Mouse (Mus musculus) cerebellum, adult 9-10 months (tissue): Measurements from ENCODE around the gene Tnfrsf9.
A peak's percentile ranks its signal among the peaks of the same experiment; 100 is the strongest.

Experiments
- DNase-seq: peaks from one replicate; pipeline ENCODE4 v3.0.0; 2022

Tnfrsf9 gene

DNA sequence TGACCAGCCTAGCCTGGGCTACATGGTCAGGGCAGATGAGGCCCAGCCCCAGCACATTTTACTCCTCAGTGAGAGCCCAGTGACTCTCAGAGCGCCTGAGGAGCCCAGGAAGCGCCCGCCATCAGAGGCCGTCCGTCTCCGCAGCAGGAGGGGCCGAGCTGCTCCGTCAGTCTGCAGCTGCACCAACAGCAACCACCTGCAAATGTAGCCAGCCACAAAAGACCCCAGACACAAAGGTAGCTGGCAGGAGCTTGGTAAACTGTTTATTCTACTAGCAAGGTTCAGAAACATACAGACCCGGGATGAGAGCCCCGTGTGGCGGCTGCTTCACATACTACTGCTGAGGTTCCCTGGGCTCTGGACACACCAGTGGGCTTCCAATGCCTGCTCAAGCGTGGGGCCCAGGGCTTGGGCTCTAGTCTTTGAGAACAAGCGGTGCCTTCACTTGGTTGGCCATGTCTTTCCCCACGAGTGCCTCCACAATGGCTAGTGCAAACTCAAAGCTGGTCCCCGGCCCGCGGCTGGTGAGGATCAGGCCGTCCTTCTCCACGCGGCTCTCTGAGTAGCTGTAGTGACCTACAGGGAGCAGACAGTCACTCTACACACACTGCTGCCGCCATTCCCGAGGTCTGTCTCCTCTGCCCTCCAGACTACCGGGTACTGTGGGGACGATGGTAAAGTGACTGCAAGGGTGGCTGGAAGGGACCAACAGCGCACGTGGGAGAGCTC lies 17.3 kb upstream of the Tnfrsf9 start:
- DNase-seq = no peak

DNA sequence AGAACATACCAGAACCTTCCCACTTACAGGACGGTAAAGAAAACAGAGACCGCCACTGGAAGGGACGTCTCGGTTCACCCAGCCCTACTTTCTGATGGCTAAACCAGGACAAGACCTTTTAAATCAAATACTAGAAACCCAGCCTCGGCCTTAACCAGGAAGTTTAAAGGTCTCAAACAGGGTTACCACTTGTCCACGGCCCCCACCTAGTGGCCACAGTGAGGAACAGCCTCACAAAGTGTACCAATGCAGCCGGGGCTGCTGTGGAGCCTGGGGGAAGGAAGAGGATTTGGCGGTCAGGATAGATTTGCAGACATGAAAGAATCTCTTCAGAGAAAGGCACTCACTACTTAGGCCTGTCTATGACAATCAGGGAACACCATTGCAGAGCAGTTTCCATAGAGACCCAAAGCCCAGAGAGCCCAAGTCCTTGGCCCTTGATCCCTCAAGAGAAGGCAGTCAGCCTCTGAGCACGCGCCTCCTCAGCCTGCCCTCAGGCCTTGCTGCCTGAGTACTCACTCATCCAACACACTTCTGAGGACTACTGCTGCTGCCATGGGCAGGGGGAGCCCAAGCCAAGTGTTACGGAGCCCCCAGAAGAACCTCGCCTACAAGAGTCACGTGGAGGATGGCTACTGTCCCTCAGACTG lies 15.5 kb upstream of the Tnfrsf9 start:
- peak; percentile 69 for DNase-seq

- DNase-seq = no peak
Measured at GRCm38 (mm10) chr4:150900486-150900885, 13.9 kb upstream of the Tnfrsf9 start.

DNA sequence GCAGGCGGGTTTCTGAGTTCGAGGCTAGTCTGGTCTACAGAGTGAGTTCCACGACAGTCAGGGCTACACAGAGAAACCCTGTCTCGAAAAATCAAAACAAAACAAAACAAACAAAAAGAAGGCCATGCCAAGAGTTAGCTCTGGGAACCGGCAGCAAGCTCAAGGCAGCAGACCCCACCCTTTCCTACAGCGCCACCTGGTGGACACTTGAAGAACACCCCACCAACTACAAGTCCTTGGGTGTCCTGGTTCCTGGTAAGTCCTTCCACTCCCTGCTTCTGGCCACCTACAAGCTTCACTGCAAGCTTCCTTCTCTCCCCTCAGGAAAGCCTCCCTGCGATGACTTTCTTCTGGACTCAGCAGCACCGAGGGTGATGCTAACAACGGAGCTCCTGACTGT lies 12.7 kb upstream of the Tnfrsf9 start:
- DNase-seq = peak; percentile 66

GRCm38 (mm10) chr4:150902062-150902461 lies 12.3 kb upstream of the Tnfrsf9 start:
- DNase-seq = no peak

GRCm38 (mm10) chr4:150903091-150903742 lies 11.1 kb upstream of the Tnfrsf9 start:
- DNase-seq = no peak

DNA sequence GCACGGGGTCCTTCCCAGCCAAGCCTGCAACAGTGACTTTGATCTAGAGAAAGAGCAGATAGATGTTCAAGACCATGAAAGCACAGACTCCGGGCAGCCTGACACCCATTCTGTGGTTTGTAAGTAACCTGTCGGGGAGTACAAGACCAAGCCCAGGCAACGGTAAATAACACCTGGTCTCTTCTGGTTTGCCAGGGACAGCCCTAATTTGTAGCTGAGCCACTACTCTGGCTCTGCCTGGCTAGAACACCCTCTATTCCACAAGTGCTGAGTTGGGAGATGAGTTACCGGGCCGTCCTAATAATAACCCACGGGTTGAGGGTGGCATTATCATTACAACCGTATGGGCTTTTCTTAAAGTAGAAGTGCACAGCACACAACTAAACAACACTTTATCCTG lies 7.3 kb upstream of the Tnfrsf9 start:
- DNase-seq = no peak

DNA sequence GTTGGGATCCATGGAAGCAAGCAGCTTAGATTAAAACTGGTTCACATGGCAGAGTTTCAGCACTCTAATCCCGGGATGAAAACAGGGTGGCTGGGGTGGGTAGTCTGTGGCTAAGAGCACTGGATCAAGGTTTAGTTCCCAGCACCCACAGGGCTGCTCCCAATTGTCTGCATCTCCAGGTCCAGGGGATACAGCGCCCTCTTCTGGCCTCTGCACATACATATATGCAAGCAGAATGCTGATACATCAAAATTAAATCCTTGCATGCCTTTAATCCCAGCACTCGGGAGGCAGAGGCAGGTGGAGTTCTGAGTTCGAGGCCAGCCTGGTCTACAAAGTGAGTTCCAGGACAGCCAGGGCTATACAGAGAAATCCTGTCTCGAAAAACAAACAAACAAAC lies 5.8 kb upstream of the Tnfrsf9 start:
- peak; percentile 51 for DNase-seq

DNA sequence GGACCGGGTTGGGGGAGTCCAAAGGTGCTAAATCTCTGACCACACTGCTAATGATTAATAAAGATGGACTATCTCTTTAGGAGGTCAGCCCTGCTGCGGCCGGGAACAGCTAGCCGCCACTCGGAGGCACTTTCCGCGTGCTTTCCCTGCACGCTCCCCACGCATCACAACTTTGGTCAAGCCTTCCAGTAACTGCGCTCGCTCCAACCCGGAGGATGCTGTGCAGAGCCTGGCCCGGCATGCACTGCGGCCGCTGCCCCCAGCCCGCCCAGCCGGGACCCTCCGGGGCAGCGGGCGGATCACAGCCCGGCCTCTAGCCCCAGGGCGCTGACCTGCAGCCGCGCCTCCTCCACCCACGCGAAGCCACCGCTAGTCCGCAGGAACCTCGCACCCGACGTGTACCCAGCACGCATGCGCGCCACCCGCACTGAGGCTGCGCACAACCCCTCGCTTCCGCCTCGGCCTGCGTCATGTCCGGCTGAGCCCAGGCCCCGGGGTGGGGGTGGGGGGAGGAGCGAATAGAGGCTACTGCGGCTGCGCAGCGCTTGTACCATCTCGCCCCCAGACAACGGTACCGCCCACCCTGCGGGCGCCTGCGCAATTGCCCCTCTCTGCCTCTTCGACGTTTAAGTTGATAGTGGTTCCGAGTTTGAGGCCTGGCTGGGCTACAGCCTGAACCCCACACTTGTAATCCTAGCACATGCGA lies 4.8 kb upstream of the Tnfrsf9 start:
- peak; percentile 97 for DNase-seq

DNA sequence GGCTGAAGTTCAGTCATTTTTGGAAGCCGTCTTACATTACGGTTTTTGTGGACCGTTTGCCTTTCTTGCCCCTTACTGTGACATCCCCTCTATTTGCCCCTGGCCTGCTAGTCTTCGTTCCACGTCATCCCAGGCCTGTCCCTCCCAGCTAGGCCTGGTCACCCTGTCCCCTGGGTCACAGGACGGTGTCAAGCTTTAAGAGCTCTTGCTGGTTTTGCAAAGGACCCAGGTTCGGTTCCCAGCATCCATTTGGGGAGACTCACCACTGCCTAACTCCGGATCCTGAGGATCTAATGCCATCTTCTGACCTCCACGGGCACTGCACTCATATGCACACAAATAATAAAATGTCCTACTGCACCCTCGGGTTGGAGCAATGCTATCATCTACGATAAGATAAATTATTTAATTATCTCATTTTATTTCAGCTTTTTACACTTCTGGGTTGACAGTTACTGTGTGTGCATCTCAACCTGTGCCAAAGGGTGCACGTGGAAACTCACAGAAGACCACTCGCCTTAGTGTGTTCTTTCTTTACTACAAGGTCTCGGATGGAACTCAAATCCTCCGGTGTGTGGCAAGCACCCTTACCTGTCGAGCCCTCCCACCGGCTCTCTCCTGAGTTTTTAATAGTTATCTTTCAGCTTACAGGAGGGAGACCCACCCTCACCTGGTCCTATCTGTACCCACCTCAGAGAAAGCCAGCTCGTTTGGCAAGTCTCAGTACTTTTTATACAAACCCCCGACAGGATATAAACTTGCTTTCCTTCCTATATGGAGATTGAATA lies 4.0 kb upstream of the Tnfrsf9 start:
- peak; percentile 61 for DNase-seq

DNA sequence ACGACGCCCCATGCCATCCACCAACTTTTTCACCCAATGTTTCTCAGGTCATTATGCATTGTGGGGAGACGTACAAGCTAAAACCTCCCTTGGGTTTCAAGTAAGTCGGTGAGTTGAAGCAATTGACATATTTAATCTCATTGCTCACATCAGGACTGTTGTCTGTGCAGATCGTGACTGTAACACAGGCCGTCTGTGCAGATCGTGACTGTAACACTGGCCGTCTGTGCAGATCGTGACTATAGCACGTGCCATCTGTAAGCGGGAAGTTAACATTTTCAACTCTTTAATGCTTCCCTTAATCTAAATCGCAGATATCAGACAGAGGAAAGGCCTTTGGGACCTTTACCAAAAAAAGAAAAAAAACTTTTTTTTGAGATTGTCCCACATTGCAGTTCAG lies 619 bp upstream of the Tnfrsf9 start:
- DNase-seq = no peak

- DNase-seq = no peak
Measured at GRCm38 (mm10) chr4:150915181-150915906, 982 bp downstream of the Tnfrsf9 start.

DNA sequence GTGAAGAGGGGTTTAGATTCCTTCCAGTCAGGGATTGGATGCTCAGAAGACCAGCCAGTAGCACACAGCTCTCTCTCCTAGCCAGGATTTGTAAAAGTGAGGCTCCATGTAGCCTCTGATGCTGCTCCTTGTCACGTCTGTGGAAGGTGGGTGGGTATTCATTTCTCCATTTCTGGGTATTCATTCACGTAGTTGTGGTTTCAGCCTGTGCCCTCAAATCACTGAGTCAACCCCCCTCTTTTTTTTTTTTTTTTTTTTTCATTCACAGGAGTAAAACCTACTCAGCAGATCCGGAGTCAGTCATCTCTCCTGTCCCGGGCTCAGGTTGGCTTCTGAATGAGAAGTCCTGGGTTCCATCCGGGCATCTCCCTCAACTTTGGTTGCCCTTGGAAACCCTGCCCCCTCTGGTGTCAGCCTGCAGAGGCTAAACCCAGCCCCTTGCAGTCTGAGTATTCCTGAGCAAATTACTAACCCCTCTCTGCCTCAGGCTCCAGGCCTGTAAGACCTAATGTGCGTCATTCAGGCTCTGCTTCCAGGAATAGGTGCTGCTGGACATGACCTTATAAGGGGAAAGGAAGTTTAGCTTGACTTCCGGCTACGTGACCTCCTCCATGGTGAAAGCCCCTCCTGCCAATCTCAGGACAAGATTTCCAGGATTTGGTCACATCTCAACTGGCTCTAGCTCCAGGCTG lies 3.1 kb downstream of the Tnfrsf9 start:
- DNase-seq = no peak

GRCm38 (mm10) chr4:150921206-150921605 lies 6.8 kb downstream of the Tnfrsf9 start:
- DNase-seq = no peak

DNA sequence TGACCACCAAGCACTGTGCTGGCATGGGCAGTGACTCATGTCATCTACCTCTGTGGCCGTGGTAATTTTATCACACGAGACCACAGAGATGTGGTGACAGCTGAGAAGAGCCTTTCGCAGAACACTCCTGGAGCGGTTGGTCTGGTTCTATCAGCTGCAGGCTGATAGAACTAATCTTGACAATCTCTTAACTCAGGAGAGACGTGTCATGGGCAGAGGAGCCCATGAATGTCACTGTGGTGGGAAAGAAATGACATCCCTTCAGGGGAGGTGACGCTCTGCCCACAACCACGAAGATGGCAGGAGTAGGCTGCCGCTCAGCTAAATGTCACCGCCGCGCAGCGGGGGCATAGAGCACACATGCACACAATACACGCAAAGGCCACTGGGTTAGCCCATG lies 9.9 kb downstream of the Tnfrsf9 start:
- no peak for DNase-seq

DNA sequence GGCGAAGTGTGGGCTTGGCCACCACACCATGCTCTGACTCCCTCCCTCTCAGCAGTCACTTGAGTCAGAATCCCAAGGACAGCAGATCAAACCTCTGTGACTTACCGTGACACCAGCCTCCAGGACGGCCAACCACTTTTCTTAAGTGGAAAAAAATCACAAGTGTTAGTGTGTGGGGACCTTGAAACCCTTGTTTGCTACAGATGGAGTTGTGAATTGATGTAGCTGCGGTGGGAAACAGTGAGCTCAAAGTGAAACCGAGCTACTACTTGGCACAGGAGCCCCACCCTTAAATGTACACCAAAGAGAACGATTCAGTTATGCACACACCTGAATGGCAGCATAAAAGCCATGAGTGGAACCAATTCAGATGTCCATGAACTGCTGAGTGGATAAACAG lies 10.6 kb downstream of the Tnfrsf9 start:
- DNase-seq = no peak

DNA sequence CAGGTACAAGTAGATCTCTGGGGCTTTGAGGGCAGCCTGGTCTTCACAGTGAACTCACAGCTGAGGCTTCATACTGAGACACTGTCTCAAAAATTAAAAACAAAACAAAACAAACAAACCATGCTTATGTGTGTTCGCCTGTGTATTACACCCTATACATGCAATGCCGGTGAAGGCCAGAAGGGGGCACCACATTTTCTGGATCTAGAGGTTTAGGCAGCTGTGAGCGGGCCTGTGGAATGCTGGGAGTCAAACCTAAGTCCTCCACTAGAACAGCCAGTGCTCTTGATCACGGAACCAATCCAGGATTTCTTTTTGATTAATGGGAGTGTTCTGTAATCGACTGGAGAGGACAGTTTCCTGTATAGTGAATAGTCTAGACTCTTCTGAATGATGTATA lies 11.6 kb downstream of the Tnfrsf9 start:
- DNase-seq = no peak

- DNase-seq = no peak
Measured at GRCm38 (mm10) chr4:150926924-150927705, 12.8 kb downstream of the Tnfrsf9 start.

DNA sequence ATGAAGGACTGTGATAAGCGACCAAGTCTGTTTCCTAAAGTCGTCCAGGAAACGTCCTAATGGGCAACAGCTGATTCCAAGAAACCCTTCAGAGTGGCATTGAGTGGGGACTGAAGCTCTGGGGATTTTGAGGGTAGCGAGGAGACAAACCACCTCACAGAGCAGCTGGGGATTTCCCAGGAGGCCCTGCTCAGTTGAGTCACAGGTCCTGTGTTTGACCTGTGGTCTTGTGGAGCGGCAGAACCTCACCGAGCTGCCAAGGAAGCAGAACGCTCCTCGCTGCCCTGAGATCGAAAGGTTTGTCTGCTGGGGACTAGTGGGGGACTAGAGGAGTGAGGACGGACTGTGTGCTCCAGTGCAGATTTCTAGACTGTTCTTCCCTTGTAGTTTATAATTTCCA lies 13.4 kb downstream of the Tnfrsf9 start:
- no peak for DNase-seq

GRCm38 (mm10) chr4:150933503-150933902 lies 19.1 kb downstream of the Tnfrsf9 start:
- no peak for DNase-seq
